Mouse (Mus musculus) thymus, postnatal 10 days (tissue): ENCODE measurements around the gene Lmntd1.

Source experiments
- DNase-seq, 2 experiments: peaks; one replicate each; pipeline ENCODE4 v3.0.0; 2021; ENCODE audit warnings: low spot score in 2 of 2

Gene Lmntd1

DNA sequence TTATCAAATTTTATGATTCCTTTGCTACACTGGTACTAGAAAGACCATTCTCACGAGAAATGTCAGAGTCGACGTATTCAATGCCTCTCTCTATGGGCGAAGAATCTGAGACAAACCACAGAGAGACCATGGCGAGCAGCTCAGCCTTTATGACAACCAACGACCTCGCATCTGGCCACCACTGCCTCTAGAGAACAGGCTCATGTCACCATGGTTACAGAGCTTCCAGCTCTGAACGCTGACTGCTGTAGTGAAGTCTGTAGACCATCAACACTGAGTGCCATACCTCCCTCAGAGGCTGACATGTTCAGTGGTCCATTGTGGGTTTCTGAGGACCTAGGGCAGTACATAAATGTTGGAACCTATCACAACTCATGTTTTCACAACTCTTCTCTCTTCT lies 180.2 kb downstream of the Lmntd1 start:
- DNase-seq = no peak

DNA sequence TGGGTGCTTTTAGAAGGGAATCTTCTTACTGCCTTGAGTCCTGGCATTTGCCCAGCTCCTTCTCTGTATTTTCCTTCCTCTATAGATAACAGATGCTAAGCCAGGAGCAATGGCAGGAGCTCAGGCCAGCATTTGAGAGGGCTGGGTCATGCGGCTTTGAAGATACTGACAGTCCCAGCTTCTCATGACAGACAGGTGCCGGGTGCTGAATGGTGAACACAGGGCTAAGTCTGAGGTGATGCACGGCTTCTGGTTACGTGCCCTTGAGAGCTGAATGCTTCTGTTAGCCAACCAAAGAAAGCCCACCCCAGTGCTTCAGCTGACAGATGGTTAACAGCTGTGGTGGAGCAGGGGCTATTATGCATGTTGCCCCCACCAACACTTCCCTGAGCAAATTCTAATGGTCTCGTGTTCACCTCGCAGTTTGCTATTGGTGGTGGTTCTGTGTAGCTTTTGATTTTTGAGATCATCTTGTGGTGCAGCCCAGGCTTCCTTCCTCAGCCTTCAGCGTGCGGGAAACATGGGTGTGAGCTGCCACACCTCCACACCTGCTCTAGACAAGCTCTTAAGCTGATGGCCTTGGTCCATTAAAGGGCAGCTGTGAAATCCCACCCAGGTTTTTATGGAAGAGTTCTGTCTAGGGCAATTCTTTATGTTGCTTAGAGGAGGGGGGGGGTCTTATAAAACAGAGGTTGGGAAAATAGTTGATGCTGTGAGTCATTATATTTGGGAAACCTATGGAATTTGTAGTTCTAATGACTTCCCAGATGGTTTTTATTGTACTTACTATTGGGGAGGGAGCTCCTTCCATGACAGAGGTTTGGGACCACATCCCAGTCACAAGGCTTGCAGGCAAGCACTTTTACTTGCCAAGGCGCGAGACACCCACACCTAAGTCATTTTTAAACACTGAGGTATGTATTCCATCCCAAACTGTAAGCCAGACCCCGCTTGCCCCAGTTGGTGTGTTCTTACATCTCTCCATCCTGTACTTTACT lies 181.1 kb downstream of the Lmntd1 start:
- no peak for DNase-seq

DNA sequence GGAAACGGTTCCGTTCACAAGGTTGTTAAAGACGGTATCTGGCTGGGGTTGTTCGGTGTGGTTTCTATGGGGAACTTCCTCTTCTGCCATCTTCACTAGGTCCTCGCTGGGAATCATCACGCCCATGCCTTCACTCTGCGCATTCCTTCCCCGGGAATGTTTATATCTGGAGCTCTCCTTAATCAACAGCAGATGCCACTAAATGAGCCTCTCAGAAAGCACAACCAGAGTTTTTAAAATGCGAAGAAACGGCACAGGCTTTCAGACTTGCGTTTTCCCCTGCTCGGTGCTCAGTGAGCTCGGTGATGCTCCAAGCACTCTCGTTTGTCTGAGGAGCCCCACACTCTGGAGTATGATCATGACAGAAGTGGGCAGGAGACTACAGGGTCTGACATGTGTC lies 182.4 kb downstream of the Lmntd1 start:
- DNase-seq = no peak

DNA sequence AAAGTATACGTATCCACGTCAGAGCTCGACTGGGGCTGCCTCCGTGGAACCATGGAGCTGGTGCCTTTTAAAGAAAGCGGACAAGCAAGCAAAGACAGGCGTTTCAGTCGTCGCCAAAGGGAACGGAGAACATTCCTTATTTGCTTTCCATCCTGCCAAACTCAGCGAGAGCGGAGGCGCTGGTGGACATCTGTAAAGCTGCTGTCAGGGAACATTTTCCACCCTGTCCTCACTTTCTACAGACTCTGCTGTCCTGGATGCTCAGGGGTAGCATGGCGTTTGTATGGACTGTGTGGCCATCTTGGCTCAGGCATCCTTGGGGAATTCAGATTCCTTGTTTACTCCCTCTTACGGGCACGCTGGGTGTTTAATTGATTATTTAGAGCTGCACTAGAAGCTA lies 186.7 kb downstream of the Lmntd1 start:
- DNase-seq = no peak

DNA sequence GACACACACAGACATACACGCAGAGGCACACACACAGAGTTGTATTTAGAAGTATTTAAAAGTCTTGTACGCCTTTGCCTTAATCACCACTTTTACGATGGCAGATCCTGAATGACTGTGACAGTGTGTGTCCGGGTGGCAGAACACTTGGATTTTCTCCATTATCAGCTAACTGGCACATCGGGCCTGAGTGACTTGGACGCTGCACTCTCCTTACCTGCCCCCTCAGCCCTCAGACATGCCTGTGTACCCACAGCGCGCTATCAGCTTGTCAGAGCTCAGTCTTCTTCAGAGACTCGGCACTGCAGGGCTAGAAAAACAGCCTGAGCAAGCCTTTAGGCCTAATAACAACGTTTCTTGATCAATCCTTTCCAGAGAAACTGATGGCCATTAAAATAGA lies 187.6 kb downstream of the Lmntd1 start:
- no peak for DNase-seq

DNA sequence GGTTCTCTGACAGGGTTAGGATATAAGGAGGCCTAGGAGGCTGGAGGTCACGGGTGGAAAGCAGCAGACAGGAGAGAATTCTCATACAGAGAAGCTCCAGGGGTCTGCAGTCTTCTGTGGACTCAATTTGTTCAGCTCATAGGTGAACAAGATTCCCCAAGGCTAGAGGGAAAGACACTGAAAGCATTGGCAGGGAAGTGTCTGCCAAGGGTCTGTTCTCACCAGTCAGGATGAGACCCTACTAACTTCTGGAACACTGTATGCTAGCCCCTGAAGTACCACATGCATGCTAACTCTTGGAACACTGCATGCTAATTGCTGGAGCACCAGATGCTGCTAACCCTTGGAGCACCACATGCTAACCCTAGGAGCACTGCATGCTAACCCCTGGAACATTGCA lies 190.0 kb downstream of the Lmntd1 start:
- DNase-seq = no peak

DNA sequence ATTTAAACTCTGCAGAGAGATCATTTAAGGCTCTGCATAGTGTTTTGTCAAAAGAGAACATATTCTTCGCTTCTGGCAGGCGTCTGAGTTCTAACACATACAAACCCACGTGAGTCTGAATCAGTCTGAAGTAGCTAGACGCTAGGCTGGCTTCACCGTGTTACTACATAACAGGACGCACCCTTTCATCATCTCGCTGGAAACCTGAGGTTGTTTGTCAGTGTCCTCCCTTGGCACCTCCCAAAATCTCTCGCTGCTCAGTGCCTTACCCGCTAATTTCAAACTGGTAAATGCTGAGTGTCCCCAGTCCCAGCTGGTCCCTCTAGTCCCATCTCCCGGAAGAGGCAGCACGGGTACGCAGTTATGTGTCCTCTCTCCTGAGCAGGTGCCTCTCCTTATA lies 190.6 kb downstream of the Lmntd1 start:
- no peak for DNase-seq

DNA sequence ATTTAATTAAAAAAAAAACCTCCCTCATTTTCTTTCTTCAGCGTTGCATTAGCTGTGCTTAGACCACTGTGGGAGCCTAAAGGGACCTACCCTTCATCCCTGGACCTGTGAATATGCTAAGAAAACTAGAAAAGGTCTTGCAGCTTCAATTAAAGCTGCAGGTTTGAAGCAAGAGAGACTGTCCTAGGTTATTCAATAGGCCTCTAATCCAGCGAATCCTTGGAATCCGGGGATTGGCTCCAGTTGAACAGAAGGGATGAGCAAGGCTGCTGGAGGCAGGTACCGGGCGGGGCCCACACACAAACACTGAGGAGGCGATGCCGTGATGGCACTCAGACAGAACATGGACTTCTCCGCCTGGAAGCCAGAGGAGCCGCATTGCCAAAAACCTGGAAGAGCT lies 192.5 kb downstream of the Lmntd1 start:
- no peak for DNase-seq

DNA sequence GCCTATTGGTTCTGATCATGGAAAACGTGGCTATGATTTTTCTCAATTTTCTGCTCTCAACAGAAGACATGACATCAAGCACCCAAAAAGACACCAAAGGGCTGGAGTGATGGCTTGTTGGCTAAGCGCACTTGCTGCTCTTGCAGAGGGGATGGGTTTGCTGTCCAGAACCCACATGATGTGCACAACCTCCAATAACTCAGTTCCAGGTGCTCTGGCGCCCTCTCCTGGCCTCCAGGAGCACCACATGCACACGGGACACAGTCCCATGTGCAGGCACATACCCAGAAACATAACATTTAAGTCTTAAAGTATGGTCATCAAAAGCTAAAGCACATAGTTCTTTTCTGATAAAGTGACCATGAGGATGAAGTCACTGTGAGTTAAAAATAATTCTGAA lies 193.7 kb downstream of the Lmntd1 start:
- no peak for DNase-seq

DNA sequence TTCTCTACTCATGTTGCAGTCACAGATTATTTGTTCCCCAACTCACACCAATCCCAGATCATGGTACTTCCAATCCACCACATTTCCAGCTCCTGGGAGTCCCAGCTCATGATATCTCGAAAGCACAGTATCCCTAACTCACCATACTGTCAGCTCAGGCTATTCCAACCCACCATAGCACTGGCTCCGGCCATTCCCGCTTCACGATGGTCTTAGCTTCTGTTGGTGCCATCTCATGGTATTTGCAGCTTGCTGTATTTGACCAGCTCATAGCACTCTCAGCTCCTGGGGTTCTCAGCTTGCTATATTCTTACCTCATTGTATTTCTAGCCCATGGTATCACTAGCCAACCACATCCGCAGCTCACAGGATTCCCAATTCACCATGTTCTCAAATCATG lies 195.3 kb downstream of the Lmntd1 start:
- no peak for DNase-seq

DNA sequence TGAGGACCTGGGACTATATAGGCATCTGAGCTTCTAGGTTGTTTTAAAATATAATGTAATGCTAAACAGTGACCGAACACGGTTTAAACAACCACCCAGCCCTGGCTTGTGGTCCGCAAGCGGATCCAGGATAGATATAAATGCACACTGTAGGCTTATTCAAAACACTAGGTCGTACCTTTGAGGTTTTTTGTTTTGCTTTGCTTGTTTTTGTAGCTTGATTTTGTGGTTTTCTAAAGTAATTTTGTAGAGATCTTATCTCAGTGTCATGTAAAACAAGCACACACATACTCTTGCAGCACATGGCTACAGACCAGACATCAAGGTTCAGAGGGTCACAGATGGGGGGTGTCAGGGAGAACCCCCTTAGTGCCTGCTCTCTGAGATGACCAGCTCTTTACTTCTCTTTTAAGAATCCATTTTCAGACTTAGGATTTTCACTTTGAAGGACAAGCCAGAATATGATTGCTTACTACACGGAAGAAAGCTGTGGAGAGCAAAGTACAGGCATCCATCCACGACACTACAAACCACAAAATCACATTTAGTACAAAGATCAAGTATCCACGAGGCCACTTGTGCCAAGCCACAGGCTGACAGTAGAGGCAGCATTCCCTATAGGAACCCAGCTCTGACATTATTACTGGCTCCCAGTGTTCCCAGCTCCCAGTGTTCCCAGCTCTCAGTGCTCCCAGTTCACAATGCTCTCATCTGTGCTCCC lies 196.2 kb downstream of the Lmntd1 start:
- DNase-seq = no peak

DNA sequence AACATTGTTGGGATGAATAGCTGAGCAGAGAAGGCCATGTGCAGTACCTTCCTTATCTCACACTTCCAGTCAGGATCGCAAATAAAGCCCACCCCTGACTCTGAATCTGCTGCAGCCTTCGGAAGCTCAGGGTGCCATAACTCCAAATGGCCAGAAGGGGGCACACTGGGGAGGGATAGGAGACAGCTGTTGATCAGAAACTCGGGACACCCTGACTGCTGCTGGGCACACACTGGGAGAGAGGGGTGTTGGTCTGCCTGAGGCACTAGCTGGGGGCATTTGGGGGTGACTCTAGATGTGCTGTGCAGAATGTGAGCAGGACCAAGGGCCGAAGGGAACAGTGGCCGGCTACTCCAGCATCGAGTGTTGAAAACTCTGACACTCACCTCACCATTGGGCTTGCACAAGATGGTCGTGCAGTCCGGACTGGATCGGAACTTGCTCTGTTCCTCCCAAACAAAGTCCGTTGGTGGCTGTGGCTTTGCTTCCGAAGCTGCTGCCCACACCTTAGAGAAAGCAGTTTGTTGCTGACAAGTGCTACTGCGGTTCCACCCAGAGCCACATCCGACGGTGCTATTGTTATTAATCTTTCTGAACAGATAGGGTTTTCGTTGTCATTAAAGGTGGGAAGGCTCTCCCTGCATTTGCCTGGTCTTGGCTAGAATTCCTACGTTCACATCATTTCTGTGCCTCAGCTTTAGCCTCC lies 197.0 kb downstream of the Lmntd1 start:
- DNase-seq = peak; percentile 7 to 67

DNA sequence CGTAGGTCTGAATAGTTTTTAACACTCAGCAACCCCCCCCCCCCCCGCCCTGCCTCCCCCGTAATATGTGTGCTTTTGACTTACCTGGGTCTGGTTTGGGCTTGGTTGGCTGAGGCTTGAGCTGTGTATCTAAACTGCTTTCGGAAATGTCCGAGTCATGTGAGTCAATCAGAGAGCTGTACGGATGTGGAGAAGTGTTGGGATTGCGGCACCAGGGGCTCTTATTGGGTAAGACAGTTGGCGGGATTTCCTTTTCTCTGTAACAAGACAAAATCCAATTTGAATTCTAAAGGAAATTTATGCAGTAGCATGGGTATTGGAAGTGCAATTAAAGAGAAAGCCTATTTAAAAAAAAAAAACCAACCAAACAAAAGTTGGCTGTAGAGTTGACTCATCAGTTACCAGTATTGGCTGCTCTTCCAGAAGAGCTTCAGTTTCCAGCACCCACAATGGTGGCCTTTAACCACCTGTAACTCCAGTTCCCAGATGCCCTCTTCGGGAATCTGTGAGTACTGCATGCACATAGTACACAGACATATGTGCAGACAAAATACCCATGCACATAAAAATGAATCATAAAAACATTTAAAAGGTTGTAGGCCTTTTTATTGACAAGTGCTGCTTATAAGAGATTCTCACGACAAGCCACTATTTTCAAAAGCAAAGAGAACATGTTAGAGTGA lies 209.6 kb downstream of the Lmntd1 start:
- no peak for DNase-seq

DNA sequence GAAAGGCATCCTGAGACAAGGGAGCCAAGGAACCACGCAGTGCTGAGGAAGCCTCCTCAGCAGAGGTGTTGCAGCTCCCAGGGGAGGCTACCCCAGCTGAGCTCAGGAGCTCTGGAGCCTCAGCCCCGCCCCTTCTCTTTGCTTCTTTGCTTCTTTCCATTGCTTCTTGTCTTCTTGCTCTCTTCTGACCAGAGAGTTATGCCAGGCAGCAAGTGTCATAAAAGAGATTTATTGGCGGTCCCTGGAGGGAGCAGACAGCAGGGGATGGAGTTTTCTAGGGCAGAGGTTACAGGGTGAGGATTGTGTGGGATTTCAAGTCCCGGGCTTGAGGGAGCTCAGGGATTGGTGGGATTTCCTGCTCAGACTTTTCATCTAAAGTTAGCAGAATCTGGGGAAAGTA lies 213.0 kb downstream of the Lmntd1 start:
- no peak for DNase-seq

DNA sequence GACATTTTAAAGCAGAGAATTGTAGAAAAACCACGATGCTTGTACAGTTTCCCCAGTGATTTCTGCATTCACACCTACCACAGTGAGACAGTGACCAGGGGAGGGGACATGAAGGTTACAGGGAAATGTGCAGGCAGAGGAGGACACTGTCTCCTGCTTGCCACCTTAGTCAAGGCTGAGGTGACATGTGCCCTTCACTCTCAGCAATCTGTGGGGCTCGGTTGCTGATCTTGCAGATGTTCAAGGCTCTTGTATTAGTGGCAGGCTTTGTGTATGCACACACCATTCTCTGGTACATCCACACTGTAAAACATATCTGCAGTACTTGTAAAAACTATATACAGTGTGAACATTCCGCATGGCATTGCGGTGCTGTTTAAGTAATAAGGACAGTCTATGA lies 216.2 kb downstream of the Lmntd1 start:
- no peak for DNase-seq

DNA sequence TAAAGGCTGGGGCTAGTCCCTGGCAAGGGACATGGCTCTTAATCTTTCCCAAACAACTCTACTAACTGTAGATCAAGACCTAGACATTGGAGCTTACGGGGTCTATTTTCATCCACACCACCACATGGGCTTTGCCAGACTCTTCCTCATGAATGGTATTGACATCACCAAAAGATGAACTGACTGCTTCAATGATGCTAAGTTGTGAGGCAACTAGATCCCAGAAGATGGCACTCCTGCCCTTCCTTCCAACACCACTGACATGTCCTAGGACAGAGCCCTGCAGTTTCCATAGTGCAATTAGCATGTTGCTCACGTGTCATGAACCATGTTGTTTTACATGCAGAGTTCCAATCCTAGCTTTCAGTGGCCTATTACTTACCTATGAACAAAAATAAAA lies 217.6 kb downstream of the Lmntd1 start:
- DNase-seq = no peak

DNA sequence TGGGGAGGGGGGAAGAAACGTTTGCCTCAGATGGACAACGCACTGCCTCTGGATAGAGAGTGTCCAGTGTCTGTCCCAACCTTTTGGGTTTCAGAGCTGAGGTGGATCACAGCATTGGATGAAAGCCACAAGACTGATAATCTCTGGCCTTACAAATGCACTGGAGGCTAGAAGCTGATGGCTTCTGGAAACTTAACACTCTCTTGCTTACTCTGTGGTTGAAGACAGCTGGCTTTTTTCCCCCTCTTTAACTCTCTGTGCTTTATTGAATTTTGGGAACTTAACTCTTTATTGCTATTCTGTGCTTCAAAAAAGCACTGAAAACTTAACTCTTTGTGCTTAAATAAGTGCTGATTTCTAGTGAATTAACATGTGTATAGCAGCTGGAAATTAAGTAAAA lies 223.7 kb downstream of the Lmntd1 start:
- DNase-seq = no peak

DNA sequence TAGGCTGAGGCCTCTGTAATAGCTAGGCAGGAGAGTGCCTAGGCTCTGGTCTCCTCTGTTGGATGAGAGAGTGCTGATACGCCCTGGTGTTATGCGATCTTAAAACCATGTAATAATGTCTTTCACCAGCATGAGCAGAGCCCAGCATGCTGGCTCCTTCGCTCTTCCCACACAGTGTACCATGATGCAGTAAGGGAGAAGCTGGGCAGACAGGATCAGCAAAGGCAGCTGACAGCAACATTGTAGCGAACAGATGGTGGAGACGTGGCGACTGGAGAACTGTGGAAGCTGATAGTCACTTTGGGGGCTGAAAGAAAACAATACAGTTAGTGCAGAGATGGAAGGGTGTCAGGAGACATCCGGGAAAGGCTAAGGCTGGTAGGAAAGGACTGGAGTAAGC lies 224.2 kb downstream of the Lmntd1 start:
- no peak for DNase-seq

DNA sequence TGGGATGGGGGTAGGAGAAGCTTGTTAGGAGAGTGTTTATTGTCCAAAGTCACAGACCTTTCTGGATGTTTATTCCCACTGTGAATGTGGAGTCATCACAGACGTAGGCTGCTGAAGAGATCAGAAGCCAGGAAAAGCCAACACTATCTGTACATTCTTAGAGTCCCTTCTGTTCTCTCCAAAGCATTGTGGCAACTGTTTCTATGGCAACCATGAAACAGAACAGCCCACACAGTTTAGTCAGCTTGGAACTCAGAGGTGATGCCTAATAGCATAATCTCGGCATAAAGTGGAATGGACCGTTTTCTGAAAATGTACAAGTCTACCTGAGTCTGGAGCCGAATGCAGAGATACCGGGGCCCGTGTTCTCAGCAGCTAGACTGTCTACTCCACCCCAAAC lies 226.7 kb downstream of the Lmntd1 start:
- DNase-seq = no peak

DNA sequence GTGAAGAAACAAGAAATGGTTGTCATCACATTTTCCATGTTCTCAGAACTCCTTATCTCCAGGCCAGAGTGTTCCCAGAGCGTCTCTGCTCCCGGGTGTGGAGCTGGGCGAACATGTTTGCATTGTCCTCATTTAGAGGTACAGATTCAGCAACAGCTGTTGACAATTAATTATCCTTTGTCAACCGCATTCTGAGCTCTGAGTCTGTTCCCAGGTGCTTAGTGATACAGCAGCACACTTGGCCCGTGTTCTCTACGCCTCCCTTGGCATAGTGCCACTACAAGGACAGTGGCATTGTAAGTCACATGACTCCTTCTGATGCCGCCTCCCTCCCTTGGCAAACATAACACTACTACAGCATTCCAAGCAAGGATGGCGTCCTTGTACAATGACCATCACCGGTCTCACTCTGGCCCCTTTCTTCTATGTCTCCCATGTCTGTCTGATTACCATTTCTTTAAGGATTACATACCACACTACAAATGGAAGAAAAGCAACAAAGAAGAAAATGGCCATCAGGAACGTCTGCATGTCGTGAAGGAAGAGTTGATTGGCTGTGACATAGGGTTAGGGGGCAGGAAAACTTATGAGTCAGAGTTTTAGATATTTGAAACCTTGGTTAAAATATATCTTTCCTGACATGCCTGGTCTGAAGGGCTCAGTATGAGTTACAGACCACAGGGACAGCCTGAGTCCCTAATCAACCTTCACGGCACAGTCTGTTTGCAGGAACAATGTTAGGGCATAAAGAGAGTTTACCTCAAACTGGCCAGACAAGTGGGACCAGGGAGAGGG lies 231.3 kb downstream of the Lmntd1 start:
- DNase-seq = no peak

DNA sequence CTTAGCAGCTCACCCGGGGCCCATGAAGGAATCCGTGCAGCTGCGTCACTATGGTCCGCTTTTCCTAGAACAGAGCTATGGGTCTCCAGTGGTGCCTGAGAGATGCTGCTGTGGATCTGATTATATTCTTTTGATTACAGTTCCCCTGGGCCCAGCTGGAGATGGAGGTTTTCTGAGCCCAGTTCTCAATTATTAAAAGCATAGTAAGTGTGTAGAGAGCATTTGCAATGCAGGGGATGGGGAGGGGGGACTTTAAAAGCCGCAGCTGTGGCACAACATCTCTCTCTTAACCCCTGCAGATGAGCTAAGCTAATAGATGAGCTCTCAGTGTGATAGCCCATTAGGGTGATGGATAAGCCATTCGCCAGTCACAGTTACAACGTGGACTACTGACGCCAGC lies 233.2 kb downstream of the Lmntd1 start:
- no peak for DNase-seq
